Mouse (Mus musculus): ENCODE results near the gene Neurod2. TPM values are rescaled to one million over a fixed set of nuclear protein-coding genes. Genes with fewer than 3 reads are reported as not detected.

The Neurod2 gene
- polyA plus RNA-seq, 1 experiment from 2014 or later: not detected

- no peaks in the 10 kb centered on the region for H3K36me3 ChIP-seq (ENCODE audit: insufficient read depth, low read length)
- H3K4me1 ChIP-seq (replicated peaks; ENCODE audit: insufficient read depth, low read length): no peaks in the 10 kb centered on the region
- no peak for TF ChIP-seq CTCF (IDR thresholded peaks at IDR 0.05; ENCODE audit: low read depth)
- no peak for ATAC-seq (replicated peaks; ENCODE audit: low FRiP score, low read depth)
- H3K27ac ChIP-seq: no peak overlapping the region
- no peak for DNase-seq (ENCODE audit: low spot score)
- no peak overlapping the region for H3K9ac ChIP-seq (ENCODE audit: low read depth, low read length)
- H3K9me3 ChIP-seq (replicated peaks; ENCODE audit: low read length): no peaks in the 10 kb centered on the region
- H3K27me3 ChIP-seq (ENCODE audit: insufficient read depth, low read length): no peaks in the 10 kb centered on the region
- H3K4me3 ChIP-seq (replicated peaks; ENCODE audit: low read depth, low read length): no peak overlapping the region
- no peak overlapping the region for H3K4me2 ChIP-seq (ENCODE audit: low read length)
- 39% methylated on average over 5 of the region's 5 CpGs for WGBS
Measured at GRCm38 (mm10) chr11:98287531-98287930, 41.9 kb downstream of the Neurod2 start.

- H3K4me2 ChIP-seq (ENCODE audit: low read length): no peak overlapping the region
- H3K27ac ChIP-seq: no peak overlapping the region
- no peak for TF ChIP-seq CTCF (IDR thresholded peaks at IDR 0.05; ENCODE audit: low read depth)
- H3K9me3 ChIP-seq (replicated peaks; ENCODE audit: low read length): no peaks in the 10 kb centered on the region
- WGBS: 74% methylated on average over 2 of the region's 2 CpGs
- ATAC-seq (replicated peaks; ENCODE audit: low FRiP score, low read depth) (no peak), DNase-seq (ENCODE audit: low spot score) (peak; percentile 23)
- no peak overlapping the region for H3K4me3 ChIP-seq (replicated peaks; ENCODE audit: low read depth, low read length)
- H3K36me3 ChIP-seq (ENCODE audit: insufficient read depth, low read length): no peaks in the 10 kb centered on the region
- H3K4me1 ChIP-seq (replicated peaks; ENCODE audit: insufficient read depth, low read length): no peaks in the 10 kb centered on the region
- H3K9ac ChIP-seq (ENCODE audit: low read depth, low read length): no peak overlapping the region
- H3K27me3 ChIP-seq (ENCODE audit: insufficient read depth, low read length): no peaks in the 10 kb centered on the region
Measured at GRCm38 (mm10) chr11:98285368-98285767, 44.1 kb downstream of the Neurod2 start.

GRCm38 (mm10) chr11:98284230-98284629 lies 45.2 kb downstream of the Neurod2 start:
- Histone ChIP-seq H3K4me3 (replicated peaks; ENCODE audit: low read depth, low read length) (peak overlapping the region; percentile 17; the same call in 1 of the 2 replicates), H3K4me2 (ENCODE audit: low read length) (peak overlapping the region; percentile 51), H3K4me1 (replicated peaks; ENCODE audit: insufficient read depth, low read length) (no peaks in the 10 kb centered on the region), H3K27ac (no peak overlapping the region), H3K9ac (ENCODE audit: low read depth, low read length) (no peak overlapping the region), H3K27me3 (ENCODE audit: insufficient read depth, low read length) (no peaks in the 10 kb centered on the region), H3K9me3 (replicated peaks; ENCODE audit: low read length) (no peaks in the 10 kb centered on the region), H3K36me3 (ENCODE audit: insufficient read depth, low read length) (no peaks in the 10 kb centered on the region)
- peak; percentile 47 for DNase-seq (ENCODE audit: low spot score)
- 3% methylated on average over 16 of the region's 17 CpGs for WGBS
- TF ChIP-seq CTCF (IDR thresholded peaks at IDR 0.05; ENCODE audit: low read depth): peak; percentile 32; the same call in 1 of the 2 replicates
- no peak for ATAC-seq (replicated peaks; ENCODE audit: low FRiP score, low read depth)

- peaks cover 4% of the 10 kb centered on the region; the same call in 1 of the 2 replicates for H3K36me3 ChIP-seq (ENCODE audit: insufficient read depth, low read length)
- 22% methylated on average over 9 of the region's 9 CpGs for WGBS
- TF ChIP-seq CTCF (IDR thresholded peaks at IDR 0.05; ENCODE audit: low read depth): no peak
- no peak overlapping the region for H3K9ac ChIP-seq (ENCODE audit: low read depth, low read length)
- peak overlapping the region; percentile 51; the same call in 1 of the 2 replicates for H3K4me2 ChIP-seq (ENCODE audit: low read length)
- H3K4me3 ChIP-seq (replicated peaks; ENCODE audit: low read depth, low read length): no peak overlapping the region
- no peaks in the 10 kb centered on the region for H3K27me3 ChIP-seq (ENCODE audit: insufficient read depth, low read length)
- H3K9me3 ChIP-seq (replicated peaks; ENCODE audit: low read length): no peaks in the 10 kb centered on the region
- ATAC-seq (replicated peaks; ENCODE audit: low FRiP score, low read depth) (no peak), DNase-seq (ENCODE audit: low spot score) (no peak)
- no peaks in the 10 kb centered on the region for H3K4me1 ChIP-seq (replicated peaks; ENCODE audit: insufficient read depth, low read length)
- H3K27ac ChIP-seq: no peak overlapping the region
Measured at GRCm38 (mm10) chr11:98283740-98284139, 45.7 kb downstream of the Neurod2 start.

Other genes with a start within 250 kb of the Neurod2 start
- gene Fbxl20, start 179.2 kb downstream of the Neurod2 start, polyA plus RNA-seq (2015; fragmentation: Nextera tagmentation; extraction: Ambion mirVana): 15.5 and 16.5 TPM in 2 replicates
- gene Med1, start 136.4 kb downstream of the Neurod2 start, polyA plus RNA-seq (2015; fragmentation: Nextera tagmentation; extraction: Ambion mirVana): 47.0 and 54.7 TPM in 2 replicates
- 6.1 and 6.4 TPM in 2 replicates for gene Cdk12, start 126.6 kb downstream of the Neurod2 start, polyA plus RNA-seq (2015; fragmentation: Nextera tagmentation; extraction: Ambion mirVana)
- 12.1 and 12.3 TPM in 2 replicates for gene Ppp1r1b, start 18.8 kb upstream of the Neurod2 start, polyA plus RNA-seq (2015; fragmentation: Nextera tagmentation; extraction: Ambion mirVana)
- gene Stard3, start 28.7 kb upstream of the Neurod2 start, polyA plus RNA-seq (2015; fragmentation: Nextera tagmentation; extraction: Ambion mirVana): 42.4 and 42.8 TPM in 2 replicates
- gene Tcap, start 54.2 kb upstream of the Neurod2 start, polyA plus RNA-seq (2015; fragmentation: Nextera tagmentation; extraction: Ambion mirVana): 1.8 and 2.1 TPM in 2 replicates
- gene Pnmt, start 56.8 kb upstream of the Neurod2 start, polyA plus RNA-seq (2015; fragmentation: Nextera tagmentation; extraction: Ambion mirVana): 3.5 and 3.7 TPM in 2 replicates
- 16.1 and 17.4 TPM in 2 replicates for gene Pgap3, start 70.8 kb upstream of the Neurod2 start, polyA plus RNA-seq (2015; fragmentation: Nextera tagmentation; extraction: Ambion mirVana)
- gene Erbb2, start 82.8 kb upstream of the Neurod2 start, polyA plus RNA-seq (2015; fragmentation: Nextera tagmentation; extraction: Ambion mirVana): 36.1 and 41.1 TPM in 2 replicates
- 155 and 158 TPM in 2 replicates for gene Mien1, start 109.3 kb upstream of the Neurod2 start, polyA plus RNA-seq (2015; fragmentation: Nextera tagmentation; extraction: Ambion mirVana)
- gene Grb7, start 116.7 kb upstream of the Neurod2 start, polyA plus RNA-seq (2015; fragmentation: Nextera tagmentation; extraction: Ambion mirVana): 66.9 and 73.2 TPM in 2 replicates
- 0.26 and 0.29 TPM in 2 replicates for gene Ikzf3, start 216.4 kb upstream of the Neurod2 start, polyA plus RNA-seq (2015; fragmentation: Nextera tagmentation; extraction: Ambion mirVana)
- gene Zpbp2, start 221.4 kb upstream of the Neurod2 start, polyA plus RNA-seq (2015; fragmentation: Nextera tagmentation; extraction: Ambion mirVana): 0.43 and 0.64 TPM in 2 replicates